Mouse (Mus musculus) myocyte (in vitro differentiated cells): ENCODE results near the gene Ets1.

Experiments
- CEBPB ChIP-seq: IDR thresholded peaks from 2 replicates; pipeline ENCODE4 v1.6.1; 2011; ENCODE audit warnings: mild to moderate bottlenecking, moderate library complexity; ENCODE audit not compliant: poor library complexity, insufficient read depth, severe bottlenecking
- E2F4 ChIP-seq: IDR thresholded peaks from one replicate; pipeline ENCODE4 v1.6.1; 2011; ENCODE audit warnings: mild to moderate bottlenecking, control low read depth, moderate library complexity; ENCODE audit not compliant: insufficient read depth
- MAX ChIP-seq: IDR thresholded peaks from one replicate; pipeline ENCODE4 v1.6.1; 2011; ENCODE audit warnings: low read depth, mild to moderate bottlenecking, control low read depth
- MYOD1 ChIP-seq, 3 experiments: IDR thresholded peaks; one replicate each; pipeline ENCODE4 v1.6.1; 2011; ENCODE audit warnings: control low read depth in 2 of 3, low read depth in 2 of 3, mild to moderate bottlenecking in 2 of 3, moderate library complexity in 1 of 3; ENCODE audit not compliant: insufficient read length in 2 of 3, control insufficient read depth in 1 of 3
- POLR2A ChIP-seq: IDR thresholded peaks from one replicate; pipeline ENCODE4 v1.6.1; 2011; ENCODE audit warnings: low read depth, mild to moderate bottlenecking, control low read depth, moderate library complexity; ENCODE audit not compliant: insufficient read length
- POLR2AphosphoS2 ChIP-seq: IDR thresholded peaks from one replicate; pipeline ENCODE4 v1.6.1; 2011; ENCODE audit warnings: low read depth, control low read depth; ENCODE audit not compliant: insufficient read length
- REST ChIP-seq: IDR thresholded peaks from one replicate; pipeline ENCODE4 v1.6.1; 2011; ENCODE audit warnings: mild to moderate bottlenecking, control low read depth, moderate library complexity; ENCODE audit not compliant: insufficient read depth, insufficient read length
- SRF ChIP-seq: IDR thresholded peaks from one replicate; pipeline ENCODE4 v1.6.1; 2011; ENCODE audit warnings: low read depth; ENCODE audit not compliant: control insufficient read depth, insufficient read length
- TCF12 ChIP-seq: IDR thresholded peaks from one replicate; pipeline ENCODE4 v1.6.1; 2011; ENCODE audit warnings: mild to moderate bottlenecking, control low read depth; ENCODE audit not compliant: poor library complexity, insufficient read depth, severe bottlenecking
- TCF3 ChIP-seq: IDR thresholded peaks from one replicate; pipeline ENCODE4 v1.6.1; 2011; ENCODE audit warnings: low read depth, control low read depth; ENCODE audit not compliant: insufficient read length
- USF1 ChIP-seq: IDR thresholded peaks from one replicate; pipeline ENCODE4 v1.6.1; 2011; ENCODE audit warnings: low read depth, mild to moderate bottlenecking, control low read depth, moderate library complexity

DNA sequence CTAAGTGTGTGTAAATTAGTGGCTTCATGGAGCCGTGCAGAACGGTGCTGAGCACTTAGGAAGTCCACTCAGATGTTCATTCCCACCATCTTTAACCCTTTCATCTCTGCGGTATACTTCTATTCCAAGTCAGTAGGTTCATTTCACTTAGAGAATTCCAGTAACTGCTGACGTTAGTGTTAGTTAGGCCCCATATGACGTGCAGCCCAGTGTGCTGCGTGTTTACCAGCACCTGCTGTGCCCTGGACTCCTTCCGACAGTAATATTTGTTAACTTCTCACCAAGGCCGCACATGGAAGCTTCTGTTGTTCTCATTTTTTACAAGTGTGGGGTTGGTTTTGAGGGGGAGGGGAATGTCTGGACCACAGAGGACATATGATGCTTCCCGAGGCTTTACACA lies 108.3 kb downstream of the Ets1 start:
- TF ChIP-seq TCF12, result no peak
- TF ChIP-seq POLR2A, result no peak
- TF ChIP-seq CEBPB, result no peak
- peak in 2 of 3 experiments; percentile 56 to 73 for TF ChIP-seq MYOD1 (IDR thresholded peaks at IDR 0.05; ENCODE audit: control insufficient read depth in 1 of 3, insufficient read length in 2 of 3, low read depth in 2 of 3)
- TF ChIP-seq USF1, result no peak
- TF ChIP-seq POLR2AphosphoS2, result no peak
- TF ChIP-seq E2F4, result no peak
- TF ChIP-seq MAX, result no peak
- TF ChIP-seq REST, result no peak
- TF ChIP-seq SRF, result no peak
- TF ChIP-seq TCF3, result no peak
